Mouse (Mus musculus) left cerebral cortex, adult 11 months (tissue): ENCODE results near the gene Coq8b.
"Not testable (repeated sequence)": the region's sequence is repeated elsewhere in the genome, so short reads cannot be mapped to it uniquely, and the experiment has no call there.

Experiments
- DNase-seq: peaks from one replicate; pipeline ENCODE4 v3.0.0; 2022; ENCODE audit warnings: low spot score

Coq8b gene

DNA sequence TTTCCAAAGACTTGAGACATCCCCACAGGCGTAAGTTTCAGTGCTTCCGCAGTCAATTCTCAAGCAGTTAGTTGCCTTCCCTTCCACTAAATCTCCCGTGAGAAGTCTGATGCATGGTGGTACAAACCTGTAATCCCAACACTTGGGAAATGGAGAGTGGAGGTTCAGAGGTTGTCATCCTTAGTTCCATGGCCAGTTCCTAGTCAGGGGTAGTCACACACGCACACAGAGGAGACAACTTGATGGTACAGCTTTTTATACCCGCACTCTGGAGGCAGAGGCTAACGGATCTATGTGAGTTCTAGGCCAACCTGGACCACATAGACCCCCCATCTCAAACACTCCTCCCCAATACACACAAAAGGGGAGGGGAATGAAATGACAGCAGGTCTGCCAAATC lies 4.0 kb upstream of the Coq8b start:
- no peak for DNase-seq

DNA sequence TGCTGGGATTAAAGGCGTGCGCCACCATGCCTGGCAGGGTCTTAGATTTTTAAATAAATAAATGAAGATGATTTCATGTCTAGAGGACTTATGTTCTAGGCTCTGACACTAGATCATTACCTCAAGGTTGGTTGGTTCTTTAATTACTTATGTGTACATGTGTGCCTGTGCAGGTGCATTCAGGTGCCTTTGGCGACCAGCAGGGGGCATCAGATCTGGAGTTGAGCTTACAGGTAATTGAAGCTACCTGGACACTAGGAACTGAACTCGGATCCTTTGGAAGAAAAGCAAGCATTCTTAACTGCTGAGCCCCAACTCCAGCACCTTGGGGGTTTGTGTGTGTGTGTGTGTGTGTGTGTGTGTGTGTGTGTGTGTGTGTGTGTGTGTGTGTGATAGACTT lies 2.0 kb upstream of the Coq8b start:
- DNase-seq: no peak

DNA sequence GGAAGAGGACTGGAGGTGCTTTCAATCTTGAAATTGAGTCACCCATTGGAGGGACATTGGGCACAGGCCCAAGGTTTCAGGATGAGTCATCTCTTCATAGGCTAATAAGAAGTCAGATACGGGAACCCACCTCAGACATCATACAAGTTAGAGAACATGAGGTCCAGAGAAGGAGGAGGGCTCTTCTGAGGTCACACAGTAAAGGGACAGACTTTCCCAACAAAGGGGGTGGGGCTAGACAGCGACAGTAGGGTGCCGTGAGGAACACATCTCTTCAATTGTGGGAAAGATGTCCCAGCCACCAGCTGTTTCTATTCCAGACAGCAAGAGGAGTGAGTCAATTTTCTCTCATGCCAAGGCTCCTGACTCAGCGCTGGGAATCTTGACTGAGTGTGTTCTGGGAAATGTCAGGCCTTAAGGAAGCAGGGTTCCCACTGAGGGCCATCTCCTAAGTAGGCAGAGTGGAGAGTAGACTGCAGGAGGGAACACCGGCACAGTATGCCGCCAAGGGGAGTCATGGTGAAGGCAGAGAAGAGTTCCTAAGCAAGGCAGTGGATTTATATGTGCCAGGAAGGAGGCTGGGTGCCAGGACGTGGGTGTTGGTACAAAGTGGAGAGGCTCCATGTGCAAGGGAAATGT lies 1.0 kb upstream of the Coq8b start:
- peak; percentile 78 for DNase-seq

DNA sequence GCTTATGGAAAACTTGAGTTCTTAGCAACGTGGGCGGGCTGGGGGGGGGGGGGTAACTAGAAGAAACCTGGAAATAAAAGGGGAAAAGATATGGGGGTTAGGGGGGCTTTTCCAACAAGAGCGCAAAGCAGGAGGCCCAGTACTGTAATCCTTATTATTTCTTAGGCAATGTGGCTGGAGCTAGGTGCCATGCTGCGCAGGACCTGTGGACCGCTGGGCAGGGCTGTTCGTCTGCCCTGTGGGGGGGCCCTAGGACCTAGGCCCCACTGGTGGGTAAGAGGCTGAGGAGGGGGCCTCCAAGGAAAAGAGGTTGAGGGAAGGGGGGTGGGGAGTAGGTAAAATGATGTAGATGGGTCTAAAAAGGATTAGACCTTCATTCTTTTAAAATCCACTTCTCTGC lies 477 bp downstream of the Coq8b start:
- DNase-seq: no peak

DNA sequence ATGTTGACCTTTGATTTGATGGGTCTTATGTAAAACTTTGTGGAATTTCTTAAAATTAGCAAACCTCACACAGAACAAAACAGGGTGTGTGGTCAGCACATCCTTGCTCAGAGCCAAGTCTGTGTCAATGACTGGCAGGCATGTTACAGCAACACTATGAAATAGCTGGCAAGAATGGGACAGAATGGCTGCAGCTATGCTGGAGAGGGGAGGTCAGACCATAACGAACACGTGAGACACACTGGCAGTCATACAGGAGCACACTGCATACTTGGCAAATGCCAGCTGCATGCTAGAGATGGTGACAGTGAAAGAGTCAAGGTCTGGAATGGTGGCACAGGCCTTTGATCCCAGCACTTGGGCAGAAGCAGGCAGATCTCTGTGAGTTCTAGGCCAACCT lies 2.9 kb downstream of the Coq8b start:
- no peak for DNase-seq

DNA sequence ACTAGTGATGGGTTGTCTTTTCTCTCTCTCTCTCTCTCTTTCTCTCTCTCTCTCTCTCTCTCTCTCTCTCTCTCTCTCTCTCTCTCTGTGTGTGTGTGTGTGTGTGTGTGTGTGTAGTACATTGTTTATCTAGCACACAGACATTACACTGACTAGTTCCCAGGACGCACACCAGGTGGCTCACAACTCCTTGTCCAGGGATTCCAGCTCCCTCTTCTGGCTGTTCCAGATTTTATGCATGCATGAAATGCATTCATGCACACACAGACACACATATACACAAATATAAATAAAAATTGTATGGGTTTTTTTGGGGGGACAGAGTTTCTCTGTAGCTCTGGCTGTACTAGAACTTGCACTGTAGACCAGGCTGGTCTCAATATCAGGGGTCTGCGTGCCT lies 4.7 kb downstream of the Coq8b start:
- DNase-seq: no peak

DNA sequence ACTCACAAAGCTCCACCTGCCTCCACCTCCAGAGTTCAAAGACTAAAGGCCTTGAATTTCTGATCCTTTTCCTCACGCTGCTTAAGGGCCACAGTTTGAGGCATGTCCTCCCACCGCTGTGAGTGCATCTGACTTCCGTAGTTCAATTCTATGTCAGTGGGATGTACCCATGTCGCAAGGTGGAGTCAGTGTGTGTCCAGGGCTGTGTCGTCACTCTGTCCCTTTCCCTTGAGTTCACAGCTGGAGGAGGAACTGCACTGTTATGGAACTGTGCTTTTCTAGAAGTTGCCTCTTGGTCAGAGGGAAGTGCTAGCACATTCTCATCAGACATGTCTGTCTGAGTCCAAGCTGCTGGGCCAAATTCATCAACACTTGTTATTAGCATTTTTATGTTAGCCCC lies 5.7 kb downstream of the Coq8b start:
- DNase-seq: no peak

DNA sequence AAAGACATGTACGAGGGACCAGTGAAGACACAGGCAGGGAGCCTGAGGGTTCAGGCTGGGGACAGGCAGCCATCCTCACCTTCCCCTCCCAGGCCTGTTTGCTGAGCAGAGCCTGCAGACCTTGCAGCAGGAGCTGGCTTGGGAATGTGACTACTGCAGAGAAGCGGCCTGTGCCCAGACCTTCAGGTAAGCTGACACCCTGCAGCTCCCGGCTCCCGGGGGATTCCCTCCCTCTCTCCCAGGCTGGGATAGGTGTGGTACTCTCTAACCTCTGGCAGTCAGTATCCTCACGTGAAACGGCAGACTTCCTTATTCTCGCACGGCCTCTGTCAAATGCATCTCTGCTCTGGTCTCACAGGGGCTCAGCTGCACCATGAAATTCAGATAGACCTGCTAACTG lies 10.4 kb downstream of the Coq8b start:
- DNase-seq: no peak

DNA sequence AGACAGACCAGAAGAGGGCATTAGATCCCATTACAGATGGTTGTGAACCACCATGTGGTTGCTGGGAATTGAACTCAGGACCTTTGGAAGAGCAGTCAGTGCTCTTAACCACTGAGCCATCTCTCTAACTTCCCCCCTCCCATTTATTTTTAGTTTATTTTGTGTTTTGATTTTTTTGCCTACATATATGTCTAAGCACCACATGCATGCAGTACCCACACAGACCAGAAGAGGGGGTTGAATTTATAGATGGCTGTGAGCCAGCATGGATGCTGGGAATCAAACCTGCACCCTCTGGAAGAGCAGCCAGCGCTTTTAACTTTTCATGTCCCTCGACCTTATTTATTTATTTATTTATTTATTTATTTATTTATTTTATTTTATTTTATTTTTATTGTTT lies 11.3 kb downstream of the Coq8b start:
- not testable (repeated sequence) for DNase-seq

DNA sequence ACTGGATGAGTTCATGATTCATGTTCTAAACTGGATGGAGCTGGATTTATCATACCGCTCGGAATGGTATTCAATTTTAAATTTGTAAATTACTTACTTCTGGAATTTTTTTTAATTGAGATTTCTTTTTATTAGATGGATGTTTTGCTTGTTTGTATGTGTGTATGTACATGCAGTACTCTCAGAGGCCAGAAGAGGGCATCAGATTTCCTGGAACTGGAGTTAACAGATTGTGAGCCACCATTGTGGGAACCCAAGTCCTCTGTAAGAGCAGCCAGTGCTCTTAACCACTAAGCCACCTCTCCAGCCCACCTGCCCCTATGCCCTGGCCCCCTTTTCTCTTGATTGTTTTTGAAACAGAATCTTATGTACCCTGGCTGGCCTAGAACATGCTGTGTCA lies 16.3 kb downstream of the Coq8b start:
- DNase-seq: no peak

DNA sequence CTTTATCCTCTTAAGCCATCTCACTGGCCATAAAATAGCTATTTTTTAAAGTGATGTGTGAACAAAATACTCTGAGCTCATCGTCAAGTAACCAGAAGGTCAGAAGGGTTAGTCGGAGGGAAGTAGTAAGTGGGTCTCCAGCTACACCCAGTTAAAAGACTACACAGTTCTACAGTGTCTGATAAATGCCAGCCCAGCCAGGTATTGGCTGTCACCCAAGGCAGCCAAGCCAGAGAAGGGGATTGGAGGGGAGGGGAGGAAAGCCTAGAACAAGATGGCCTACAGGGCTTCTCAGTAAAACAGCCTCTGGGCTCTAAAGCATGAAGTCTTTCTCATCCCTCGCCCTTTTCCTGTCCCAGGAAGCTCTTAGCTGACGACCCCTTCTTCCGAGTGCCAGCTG lies 17.1 kb downstream of the Coq8b start:
- no peak for DNase-seq

DNA sequence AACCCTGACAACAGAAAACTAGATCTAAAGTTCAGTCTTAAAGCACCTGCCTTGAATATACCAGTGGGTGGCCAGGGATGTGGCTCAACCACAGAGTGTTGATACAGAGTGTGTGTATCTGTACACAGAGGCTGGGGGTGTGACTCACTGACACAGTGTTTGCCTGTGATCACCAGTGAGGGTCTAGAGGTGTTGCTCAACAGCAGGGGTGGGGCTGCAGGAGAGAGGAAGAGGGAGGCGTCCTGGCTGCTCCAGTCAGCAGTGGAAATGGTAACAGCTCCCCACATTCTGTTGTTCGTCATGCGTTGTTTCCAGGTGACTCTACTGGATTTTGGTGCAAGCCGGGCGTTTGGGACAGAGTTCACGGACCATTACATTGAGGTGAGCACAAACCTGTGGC lies 19.1 kb downstream of the Coq8b start:
- no peak for DNase-seq

DNA sequence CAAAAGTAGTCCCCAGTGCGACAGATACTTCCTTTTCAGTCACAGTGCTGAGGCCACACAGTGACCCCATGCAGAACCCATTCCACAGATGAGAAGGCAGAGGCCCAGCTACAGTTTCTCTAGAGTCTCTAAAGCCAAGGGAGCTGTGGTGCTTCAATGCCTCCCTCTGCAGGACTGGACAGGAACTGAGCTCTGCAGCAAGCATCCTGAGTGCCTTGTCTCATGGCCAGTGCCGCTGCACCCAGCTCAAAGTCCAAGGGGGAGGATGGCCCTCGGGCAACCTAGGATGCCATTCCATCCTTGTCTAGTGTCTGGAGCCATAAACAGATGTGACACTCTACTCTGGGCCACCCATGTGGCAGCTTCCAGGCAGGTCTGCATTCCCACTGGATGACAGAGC lies 22.9 kb downstream of the Coq8b start:
- no peak for DNase-seq

DNA sequence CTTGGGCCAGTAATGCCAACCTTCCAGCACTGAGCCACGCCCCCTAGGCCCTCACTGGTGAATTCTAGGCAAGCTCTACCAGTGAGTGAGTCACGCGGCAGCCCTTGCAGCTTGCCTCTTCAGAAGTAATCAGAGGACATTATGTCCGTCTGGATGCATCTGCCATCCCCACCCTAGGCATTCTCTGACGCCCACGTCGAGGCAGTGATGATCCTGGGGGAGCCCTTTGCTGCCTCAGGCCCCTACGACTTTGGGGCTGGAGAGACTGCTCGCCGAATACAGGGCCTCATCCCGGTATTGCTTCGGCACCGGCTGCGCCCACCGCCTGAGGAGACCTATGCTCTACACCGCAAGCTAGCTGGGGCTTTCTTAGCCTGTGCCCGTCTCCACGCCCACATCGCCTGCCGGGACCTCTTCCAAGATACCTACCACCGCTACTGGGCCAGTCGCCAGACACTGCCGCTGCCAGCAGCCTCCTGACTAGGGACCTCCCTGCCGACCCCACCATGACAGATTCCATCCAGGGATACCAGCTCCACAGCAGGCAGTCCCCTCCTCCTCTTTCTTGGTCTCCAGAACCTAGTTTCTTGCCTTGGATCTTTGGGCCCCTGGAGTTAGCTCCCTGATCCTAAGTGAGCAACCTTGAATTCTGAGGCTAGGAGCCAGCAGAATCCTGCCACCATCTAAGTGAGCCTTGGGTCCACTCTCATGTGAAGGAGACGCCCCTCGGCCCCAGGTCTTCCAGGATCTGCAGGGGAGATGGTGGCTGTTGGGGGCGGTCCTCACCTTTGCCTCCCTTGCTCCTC lies 24.4 kb downstream of the Coq8b start:
- no peak for DNase-seq

DNA sequence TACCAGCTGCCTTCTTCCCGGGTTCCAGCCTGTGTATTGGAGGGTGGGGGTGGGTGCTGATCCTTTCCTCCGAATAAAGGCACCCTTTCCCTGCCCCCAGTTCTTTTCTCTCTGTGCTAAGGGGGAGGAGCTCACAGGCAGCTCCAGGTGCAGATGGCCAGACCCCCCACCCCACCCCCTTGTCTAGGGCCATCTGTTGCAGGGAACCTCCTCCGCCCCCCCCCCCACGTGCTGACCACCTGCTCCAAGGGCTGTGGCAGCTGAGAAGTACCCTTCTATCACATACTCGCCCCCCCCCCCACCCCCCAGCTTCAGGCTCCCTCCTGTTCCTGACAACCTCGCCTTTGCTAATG lies 25.0 kb downstream of the Coq8b start:
- DNase-seq: no peak

DNA sequence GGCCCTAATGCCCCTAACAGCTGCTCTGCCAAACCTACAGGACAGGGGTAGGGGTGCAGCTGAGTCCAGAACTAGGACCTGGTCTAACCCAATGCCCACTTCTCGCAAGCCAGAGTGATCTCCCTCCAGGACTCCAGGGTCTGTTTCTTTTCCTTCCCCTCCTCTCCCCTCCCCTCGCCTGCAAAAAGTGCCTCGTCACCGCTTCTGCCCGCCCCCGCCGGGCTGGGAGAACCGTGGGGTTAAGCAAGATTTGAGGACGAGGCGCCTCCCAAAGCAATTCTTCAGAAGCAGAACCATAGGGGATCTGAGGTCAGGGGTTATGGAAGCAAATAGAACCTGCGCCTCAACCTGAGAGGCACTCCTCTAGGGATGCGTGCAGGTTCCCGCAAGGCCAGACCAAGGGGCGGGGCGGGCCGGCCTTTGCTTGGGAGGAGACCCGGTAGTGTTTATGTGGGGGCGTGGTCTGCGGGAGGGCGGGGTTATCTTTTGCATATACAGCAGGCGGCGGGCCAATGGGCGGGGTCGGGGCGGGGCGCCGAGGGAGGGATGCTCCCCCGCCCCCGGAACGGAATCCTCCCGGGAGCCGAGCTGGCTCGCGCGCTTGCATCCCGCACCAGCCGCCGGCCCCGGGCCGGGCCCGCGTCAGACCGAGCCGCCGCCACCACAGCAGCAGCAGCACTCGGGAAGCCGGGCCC lies 25.5 kb downstream of the Coq8b start, which contains the start of gene Numbl:
Gene Numbl, plus strand, starts transcription at position 229 of the 695 bp plus-strand sequence.
- peak; percentile 89 for DNase-seq

DNA sequence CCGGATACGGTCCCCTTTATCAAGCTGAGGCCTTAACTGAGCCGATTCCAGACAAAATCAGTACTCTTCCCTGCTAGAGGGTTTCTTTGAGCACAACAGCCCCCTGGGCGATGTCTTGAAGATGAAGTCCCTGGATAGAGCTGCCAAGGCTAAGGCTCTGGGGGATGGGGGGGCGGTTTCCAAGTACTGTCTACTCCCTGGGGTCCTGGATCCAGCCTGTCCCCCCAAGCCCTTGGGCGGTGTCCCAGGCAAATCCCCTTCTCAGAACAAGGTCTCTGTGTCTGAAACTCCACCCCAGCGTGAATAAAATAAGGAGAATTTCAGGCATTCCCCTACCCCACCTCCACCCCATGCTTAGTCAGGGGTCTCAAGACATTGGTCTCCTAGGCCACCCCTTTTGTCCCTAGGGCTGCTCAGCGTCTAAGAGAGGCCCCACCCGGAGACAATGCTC lies 26.5 kb downstream of the Coq8b start:
- no peak for DNase-seq

DNA sequence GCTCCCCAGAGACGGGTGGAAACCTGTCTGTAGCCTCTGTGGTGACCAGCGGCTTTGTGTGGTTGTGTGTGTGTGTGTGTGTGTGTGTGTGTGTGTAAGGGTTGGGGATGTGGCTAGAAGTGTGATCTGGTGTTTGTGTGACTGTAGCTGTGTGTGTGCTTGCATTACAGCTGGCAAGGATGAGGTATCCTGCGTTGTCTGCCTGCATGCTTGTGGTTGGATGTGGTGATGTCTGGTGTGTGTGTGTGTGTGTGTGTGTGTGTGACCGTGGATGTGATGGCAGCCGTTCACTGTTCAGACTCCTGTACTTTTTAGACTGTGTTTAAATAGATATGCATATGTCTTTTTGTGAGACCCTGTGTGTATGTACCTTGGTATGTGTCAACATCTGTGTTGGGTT lies 26.9 kb downstream of the Coq8b start:
- no peak for DNase-seq

DNA sequence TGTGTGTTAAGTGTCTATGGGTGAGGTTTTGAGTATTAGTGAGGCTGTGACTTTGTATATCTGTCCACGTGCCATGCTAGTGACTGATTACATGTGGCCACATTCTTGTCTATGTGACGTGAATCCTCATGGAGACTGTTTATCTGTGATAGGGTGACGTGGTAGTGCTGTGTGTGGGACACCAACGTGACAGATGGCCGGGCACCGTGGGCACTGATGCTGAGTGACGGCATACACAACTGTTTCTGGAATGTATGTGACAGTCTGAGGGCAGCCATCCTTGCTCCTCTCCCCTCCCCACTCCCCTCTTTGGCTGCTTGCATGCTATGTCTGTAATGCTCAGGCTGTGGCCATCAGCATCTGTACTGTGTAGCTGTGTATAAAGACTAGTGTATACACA lies 28.0 kb downstream of the Coq8b start:
- no peak for DNase-seq

DNA sequence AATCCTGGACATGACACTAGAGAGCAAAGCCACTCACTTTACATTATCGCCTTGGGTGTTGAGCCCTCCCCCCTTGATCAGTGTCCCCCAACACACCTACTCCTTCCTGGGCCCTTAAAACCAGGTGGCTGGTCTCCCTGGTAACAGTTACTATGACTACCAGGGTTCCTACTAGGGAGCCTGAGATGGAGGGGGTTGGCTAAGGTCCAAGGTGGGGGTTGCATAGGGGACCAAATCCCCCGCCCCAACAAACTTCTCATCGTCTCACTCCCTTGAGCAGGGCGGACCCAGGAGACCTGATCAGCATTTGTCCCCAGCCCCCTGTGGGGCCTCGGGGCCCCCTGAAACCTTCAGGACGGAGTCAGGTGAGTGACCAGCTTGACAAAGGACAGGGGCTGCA lies 29.1 kb downstream of the Coq8b start:
- no peak for DNase-seq

DNA sequence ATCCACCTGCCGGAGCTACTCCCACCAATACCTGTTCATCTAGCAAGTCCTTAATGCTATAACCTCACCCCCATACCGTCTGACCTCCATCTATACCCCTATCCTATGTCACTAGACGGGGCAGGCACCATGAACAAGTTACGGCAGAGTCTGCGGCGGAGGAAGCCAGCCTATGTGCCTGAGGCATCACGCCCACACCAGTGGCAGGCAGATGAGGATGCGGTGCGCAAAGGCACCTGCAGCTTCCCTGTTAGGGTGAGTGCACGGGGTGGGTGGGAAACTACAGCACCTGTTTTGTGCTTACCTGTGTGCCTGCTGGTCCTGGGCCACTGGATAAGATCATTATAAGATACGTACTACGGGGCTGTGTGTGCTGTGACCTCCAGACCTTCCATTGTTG lies 31.9 kb downstream of the Coq8b start:
- no peak for DNase-seq

DNA sequence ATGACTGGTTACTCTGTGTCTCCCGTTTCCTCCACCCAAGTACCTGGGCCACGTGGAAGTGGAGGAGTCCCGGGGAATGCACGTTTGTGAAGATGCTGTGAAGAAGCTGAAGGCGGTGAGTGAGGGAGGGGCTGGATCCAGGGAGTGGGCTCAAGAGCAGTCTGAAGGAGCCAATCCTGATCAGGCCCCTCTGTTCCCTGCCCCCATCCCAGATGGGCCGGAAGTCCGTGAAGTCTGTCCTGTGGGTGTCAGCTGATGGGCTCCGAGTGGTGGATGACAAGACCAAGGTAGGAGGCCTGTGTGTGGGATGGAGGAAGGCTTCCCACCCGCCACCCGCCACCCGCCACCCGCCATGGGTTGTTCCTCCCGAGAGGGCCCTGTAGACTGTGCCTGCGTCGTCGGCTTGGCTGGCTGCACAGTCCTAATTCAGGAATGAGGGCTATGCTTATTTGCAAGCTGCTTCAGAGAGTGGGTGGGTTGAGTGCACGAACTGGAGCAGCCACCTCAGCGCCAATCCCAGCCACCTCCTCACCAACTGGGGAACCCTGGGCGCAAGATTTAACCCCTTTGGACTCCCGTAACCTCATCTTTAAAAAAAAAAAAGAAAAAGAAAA lies 33.8 kb downstream of the Coq8b start:
- peak; percentile 68 for DNase-seq

DNA sequence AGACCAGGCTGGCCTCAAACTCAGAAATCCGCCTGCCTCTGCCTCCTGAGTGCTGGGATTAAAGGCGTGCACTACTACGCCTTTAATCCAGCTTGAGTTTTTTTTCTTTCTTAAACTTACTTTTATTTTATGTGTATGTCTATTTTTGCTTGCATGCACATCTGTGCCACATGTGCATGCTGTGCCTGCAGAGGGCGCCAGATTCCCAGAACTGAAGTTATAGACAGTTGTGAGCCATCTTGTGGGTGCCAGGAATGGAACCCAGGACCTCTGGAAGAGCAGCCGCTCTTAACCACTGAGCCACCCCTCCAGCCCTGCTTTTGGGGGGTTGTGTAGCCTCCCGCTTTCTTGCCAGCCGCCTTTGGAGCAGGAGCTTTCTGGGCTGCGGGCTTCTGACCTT lies 38.6 kb downstream of the Coq8b start:
- DNase-seq: no peak
